Mouse (Mus musculus): Measurements from ENCODE around the gene Shb.
"Not testable (repeated sequence)": the region's sequence is repeated elsewhere in the genome, so short reads cannot be mapped to it uniquely, and the experiment has no call there.

Gene Shb

GRCm38 (mm10) chr4:45393658-45394057, 138.6 kb downstream of the Shb start:
- no peak for DNase-seq (ENCODE audit: low spot score in 2 of 2)

GRCm38 (mm10) chr4:45392994-45393393, 139.3 kb downstream of the Shb start:
- no peak for DNase-seq (ENCODE audit: low spot score in 2 of 2)

- DNase-seq (ENCODE audit: low spot score in 2 of 2), result no peak
These were observed 139.7 kb downstream of the Shb start for GRCm38 (mm10) chr4:45392572-45392971.

GRCm38 (mm10) chr4:45392099-45392498, 140.2 kb downstream of the Shb start:
- no peak for DNase-seq (ENCODE audit: low spot score in 2 of 2)

- DNase-seq (ENCODE audit: low spot score in 2 of 2), result not testable (repeated sequence)
These were observed 145.0 kb downstream of the Shb start for GRCm38 (mm10) chr4:45387296-45387695.

GRCm38 (mm10) chr4:45382133-45382532, 150.1 kb downstream of the Shb start:
- not testable (repeated sequence) for DNase-seq (ENCODE audit: low spot score in 2 of 2)

- not testable (repeated sequence) for DNase-seq (ENCODE audit: low spot score in 2 of 2)
These were observed 151.2 kb downstream of the Shb start for GRCm38 (mm10) chr4:45380903-45381580.

- DNase-seq (ENCODE audit: low spot score in 2 of 2), result no peak
These were observed 155.7 kb downstream of the Shb start for GRCm38 (mm10) chr4:45376573-45376972.

- no peak for DNase-seq (ENCODE audit: low spot score in 2 of 2)
These were observed 157.4 kb downstream of the Shb start for GRCm38 (mm10) chr4:45374879-45375278.
